In genomic region chr2:130877376-130877775, GRCm38 (mm10) we compare ENCODE assay signal across 9 mouse cellular contexts.
"Had no signal": no experiment of that assay in that cellular context is flagged by ENCODE, and none has a peak within 500 bp of the region (broad histone marks: within the 10 kb centered on the region; RNA-seq: fewer than 3 reads in every experiment).

No protein-coding gene starts in this region.

- DNase-seq: kidney, adult 2 months; kidney, postnatal 25 days; liver; lung, adult 18-20 months; lung, postnatal 14 days; lung, postnatal 4 days; midbrain, embryonic 14.5 days; thymus, adult 18-20 months; thymus, postnatal 36 days had no signal
